Mouse (Mus musculus) brain, embryonic 14.5 days (tissue): ENCODE results near the gene Pi16. TPM values are rescaled to one million over a fixed set of nuclear protein-coding genes. Genes with fewer than 3 reads are reported as not detected.

Source experiments
- DNase-seq: peaks from one replicate; pipeline ENCODE4 v3.0.0-alpha.2; 2011; ENCODE audit warnings: low read depth
- CTCF ChIP-seq: fragments of 200-500 bp; IDR thresholded peaks from 2 replicates; pipeline ENCODE4 v1.5.1; 2012; ENCODE audit warnings: inconsistent platforms, mild to moderate bottlenecking, moderate library complexity, borderline replicate concordance; ENCODE audit not compliant: insufficient read depth, insufficient read length; ENCODE audit errors: extremely low read depth
- POLR2A ChIP-seq: fragments of 200-500 bp; IDR thresholded peaks from 2 replicates; pipeline ENCODE4 v1.6.1; 2012; ENCODE audit warnings: mild to moderate bottlenecking, inconsistent platforms, borderline replicate concordance; ENCODE audit not compliant: poor library complexity, insufficient read depth, insufficient read length, severe bottlenecking; ENCODE audit errors: extremely low read depth
- polyA plus RNA-seq: library from polyadenylated mRNA; depleted of rRNA; stranded (reverse); fragments of >200 nt; gene quantifications from 2 replicates; pipeline ENCODE4 v1.2.3, GENCODE M21; 2012; rRNA removed

The Pi16 gene
- polyA plus RNA-seq, 1 experiment: 2.9 TPM

GRCm38 (mm10) chr17:29370984-29371723 lies 53.7 kb downstream of the Pi16 start:
- TF ChIP-seq POLR2A (no peak), CTCF (peak; percentile 99)
- peak; percentile 96 for DNase-seq

DNA sequence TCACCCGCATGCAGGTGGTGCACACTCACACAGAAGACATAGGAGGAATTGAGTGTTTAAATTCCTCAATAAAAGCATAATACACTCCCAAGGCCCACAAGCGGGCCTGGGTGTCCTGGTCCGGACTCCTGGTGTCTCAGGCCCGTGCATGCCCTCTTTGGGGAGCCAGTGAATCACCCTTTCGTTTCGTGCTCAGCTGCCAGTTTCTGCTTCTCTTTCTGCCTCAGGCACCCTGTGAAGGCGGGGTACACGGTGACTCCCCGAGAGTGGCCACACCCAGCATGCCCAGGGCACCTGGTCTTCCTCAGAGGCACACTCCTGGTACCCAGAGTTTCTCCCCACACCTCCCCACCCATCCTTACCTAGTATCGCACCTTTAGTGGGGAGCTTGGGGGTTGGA lies 58.4 kb downstream of the Pi16 start:
- TF ChIP-seq CTCF: no peak
- no peak for TF ChIP-seq POLR2A
- DNase-seq: no peak

- no peak for TF ChIP-seq POLR2A
- peak; percentile 10; the same call in 1 of the 2 replicates for TF ChIP-seq CTCF
- no peak for DNase-seq
These were observed 60.6 kb downstream of the Pi16 start for GRCm38 (mm10) chr17:29378056-29378455.

Other genes starting within 250 kb of the Pi16 start
- 23.9 and 28.9 TPM in 2 replicates for gene Cdkn1a, start 226.7 kb upstream of the Pi16 start, polyA plus RNA-seq
- gene Rab44, start 203.5 kb upstream of the Pi16 start, polyA plus RNA-seq: 0.23 and 0.49 TPM in 2 replicates
- gene Cpne5, start 79.5 kb upstream of the Pi16 start, polyA plus RNA-seq: 29.4 and 37.8 TPM in 2 replicates
- 66.6 and 73.3 TPM in 2 replicates for gene Ppil1, start 53.5 kb upstream of the Pi16 start, polyA plus RNA-seq
- 80.8 and 84.9 TPM in 2 replicates for gene BC004004, start 48.9 kb upstream of the Pi16 start, polyA plus RNA-seq
- gene Mtch1, start 30.3 kb downstream of the Pi16 start, polyA plus RNA-seq: 698 and 767 TPM in 2 replicates
- 6.1 and 6.4 TPM in 2 replicates for gene Fgd2, start 43.2 kb downstream of the Pi16 start, polyA plus RNA-seq
- 11.4 and 15.6 TPM in 2 replicates for gene Pim1, start 173.1 kb downstream of the Pi16 start, polyA plus RNA-seq
- not detected in 2 replicates for gene Gm17657, start 232.0 kb downstream of the Pi16 start, polyA plus RNA-seq
- 29.2 and 40.6 TPM in 2 replicates for gene Tbc1d22b, start 232.1 kb downstream of the Pi16 start, polyA plus RNA-seq
- gene Tmem217, start 234.7 kb downstream of the Pi16 start, polyA plus RNA-seq: 0.19 and 0.20 TPM in 2 replicates